Mouse (Mus musculus) thymus, adult 2 months (tissue): ENCODE data around the gene Rusc2.

Source experiments
- CTCF ChIP-seq: fragments of 200-500 bp; IDR thresholded peaks from 2 replicates; pipeline ENCODE4 v1.5.1; 2012; ENCODE audit warnings: mild to moderate bottlenecking, control low read depth, low read length, moderate library complexity, borderline replicate concordance; ENCODE audit not compliant: control insufficient read depth, poor library complexity, insufficient read depth; ENCODE audit errors: extremely low read depth
- POLR2A ChIP-seq: fragments of 200-500 bp; IDR thresholded peaks from 2 replicates; pipeline ENCODE4 v1.6.1; 2012; ENCODE audit warnings: mild to moderate bottlenecking, low read length, control low read depth, moderate library complexity; ENCODE audit not compliant: control insufficient read depth, poor library complexity, insufficient read depth; ENCODE audit errors: extremely low read depth

DNA sequence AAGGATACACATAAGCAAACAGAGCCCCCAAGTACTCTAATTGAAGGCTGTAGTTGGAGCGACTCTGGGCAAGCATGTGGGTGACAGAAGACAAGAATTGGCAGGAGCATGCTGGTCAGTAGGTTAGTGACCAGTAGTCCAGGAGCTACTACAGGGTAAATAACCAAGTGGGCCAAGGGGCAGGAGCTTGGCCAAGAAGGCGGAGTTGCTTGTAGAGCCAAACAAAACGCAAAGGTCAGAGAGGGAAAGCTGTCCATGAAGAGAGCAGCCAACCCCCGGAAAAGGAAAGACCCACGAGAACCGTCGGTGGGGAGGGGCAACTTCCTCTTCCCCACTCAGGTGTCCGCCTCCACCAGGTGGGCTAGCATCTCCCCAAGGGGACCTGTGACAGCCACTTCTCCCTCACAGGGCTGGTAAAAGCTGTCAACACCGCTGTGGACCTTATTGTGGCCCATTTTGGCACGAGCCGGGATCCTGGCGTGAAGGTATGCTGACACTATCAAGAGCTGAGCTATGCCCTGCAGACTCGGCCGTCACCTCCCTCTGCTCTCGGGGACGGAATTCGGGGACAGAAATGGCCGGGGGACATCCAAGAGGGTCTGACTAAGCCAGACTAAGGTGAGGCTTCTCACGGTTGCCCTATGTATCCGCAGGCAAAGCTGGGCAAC lies 41.6 kb downstream of the Rusc2 start:
- TF ChIP-seq CTCF (no peak), POLR2A (no peak)
